Mouse (Mus musculus) CH12.LX (cell line): ENCODE measurements around the gene Prr36. TPM values are rescaled to one million over a fixed set of nuclear protein-coding genes. Genes with fewer than 3 reads are reported as not detected.

Experiments
- DNase-seq: peaks from one replicate; pipeline ENCODE4 v3.0.0-alpha.2; 2013; ENCODE audit errors: extremely low read depth
- H3K27ac ChIP-seq: 2 replicates; pipeline ENCODE4 v1.5.1; 2012; ENCODE audit warnings: low read depth, mild to moderate bottlenecking, control low read depth, moderate library complexity; ENCODE audit not compliant: insufficient read depth
- H3K27me3 ChIP-seq: replicated peaks from 2 replicates; pipeline ENCODE3; 2012; ENCODE audit warnings: inconsistent platforms
- H3K36me3 ChIP-seq, 2 experiments: replicated peaks in 1 of 2; 2 replicates each; pipeline versions ENCODE3 to v1.6.1; 2012; ENCODE audit warnings: inconsistent platforms in 1 of 2, low read length in 1 of 2, mild to moderate bottlenecking in 1 of 2, mixed read lengths in 1 of 2, moderate library complexity in 1 of 2; ENCODE audit not compliant: control insufficient read depth in 1 of 2, insufficient read depth in 1 of 2
- H3K4me1 ChIP-seq, 2 experiments: 2 replicates each; pipeline ENCODE4 v1.6.1; 2012; ENCODE audit warnings: inconsistent platforms in 1 of 2, moderate library complexity in 1 of 2; ENCODE audit not compliant: insufficient read depth in 2 of 2, control insufficient read depth in 1 of 2
- H3K4me2 ChIP-seq: 2 replicates; pipeline ENCODE4 v1.6.1; 2012; ENCODE audit warnings: low read depth, mild to moderate bottlenecking, control low read depth; ENCODE audit not compliant: poor library complexity, insufficient read depth, severe bottlenecking
- H3K4me3 ChIP-seq, 3 experiments: fragments of 150-350 bp in 1 of 3; sonication (generic) in 1 of 3; replicated peaks in 1 of 3; 2 replicates each; pipeline versions ENCODE3 to v1.5.1; 2011 to 2012; ENCODE audit warnings: low read depth in 2 of 3, low read length in 2 of 3, mild to moderate bottlenecking in 2 of 3, moderate library complexity in 2 of 3, control low read depth in 1 of 3, improper control_type of control experiment in 1 of 3, inconsistent platforms in 1 of 3, mixed read lengths in 1 of 3; ENCODE audit not compliant: poor library complexity in 1 of 3
- H3K79me2 ChIP-seq: replicated peaks from 2 replicates; pipeline ENCODE4 v1.6.1; 2012; ENCODE audit warnings: mild to moderate bottlenecking, moderate library complexity; ENCODE audit not compliant: control insufficient read depth, poor library complexity, insufficient read depth, severe bottlenecking; ENCODE audit errors: extremely low read depth
- H3K9ac ChIP-seq: 2 replicates; pipeline ENCODE4 v1.6.1; 2012; ENCODE audit warnings: low read depth, mild to moderate bottlenecking, control low read depth, moderate library complexity; ENCODE audit not compliant: insufficient read depth
- H3K9me3 ChIP-seq: replicated peaks from 2 replicates; pipeline ENCODE3; 2012; ENCODE audit warnings: low read length, inconsistent platforms, mixed read lengths
- BHLHE40 ChIP-seq: IDR thresholded peaks from 2 replicates; pipeline ENCODE4 v1.6.1; 2011; ENCODE audit warnings: mild to moderate bottlenecking, low read depth, low read length, improper control_type of control experiment
- CHD1 ChIP-seq: IDR thresholded peaks from 2 replicates; pipeline ENCODE4 v1.6.1; 2012; ENCODE audit warnings: low read depth, low read length, improper control_type of control experiment, inconsistent platforms
- CHD2 ChIP-seq: IDR thresholded peaks from 2 replicates; pipeline ENCODE4 v1.6.1; 2011; ENCODE audit warnings: low read length, improper control_type of control experiment
- CTCF ChIP-seq, 2 experiments: IDR thresholded peaks in 1 of 2; conservative IDR thresholded peaks in 1 of 2; 2 replicates each; pipeline ENCODE4 v1.5.1; 2011 to 2012; ENCODE audit warnings: low read depth in 2 of 2, low read length in 2 of 2, improper control_type of control experiment in 1 of 2, inconsistent platforms in 1 of 2, mild to moderate bottlenecking in 1 of 2, moderate library complexity in 1 of 2
- ELF1 ChIP-seq: IDR thresholded peaks from 2 replicates; pipeline ENCODE4 v1.6.1; 2014; ENCODE audit warnings: low read depth, mild to moderate bottlenecking, inconsistent platforms, low read length, improper control_type of control experiment
- ETS1 ChIP-seq: conservative IDR thresholded peaks from 2 replicates; pipeline ENCODE4 v1.6.1; 2012; ENCODE audit warnings: low read depth, mild to moderate bottlenecking, inconsistent platforms, low read length, improper control_type of control experiment, moderate library complexity
- GABPA ChIP-seq: IDR thresholded peaks from 2 replicates; pipeline ENCODE4 v1.6.1; 2012; ENCODE audit warnings: low read depth, low read length, improper control_type of control experiment, inconsistent platforms; ENCODE audit not compliant: insufficient replicate concordance
- JUN ChIP-seq: IDR thresholded peaks from 2 replicates; pipeline ENCODE4 v1.6.1; 2011; ENCODE audit warnings: low read depth, mild to moderate bottlenecking, low read length, improper control_type of control experiment, moderate library complexity; ENCODE audit not compliant: insufficient read depth
- JUND ChIP-seq: conservative IDR thresholded peaks from 2 replicates; pipeline ENCODE4 v1.6.1; 2011; ENCODE audit warnings: low read depth, low read length, improper control_type of control experiment
- MAZ ChIP-seq: IDR thresholded peaks from 2 replicates; pipeline ENCODE4 v1.6.1; 2012; ENCODE audit warnings: low read depth, mild to moderate bottlenecking, inconsistent platforms, low read length, improper control_type of control experiment, moderate library complexity
- MYC ChIP-seq: IDR thresholded peaks from 2 replicates; pipeline ENCODE4 v1.6.1; 2011; ENCODE audit warnings: low read depth, mild to moderate bottlenecking, improper control_type of control experiment, low read length
- POLR2A ChIP-seq: IDR thresholded peaks from 2 replicates; pipeline ENCODE4 v1.6.1; 2011; ENCODE audit warnings: low read depth, mild to moderate bottlenecking, improper control_type of control experiment, low read length
- POLR2AphosphoS2 ChIP-seq: IDR thresholded peaks from 2 replicates; pipeline ENCODE4 v1.6.1; 2011; ENCODE audit warnings: low read depth, low read length, improper control_type of control experiment
- RAD21 ChIP-seq: IDR thresholded peaks from 2 replicates; pipeline ENCODE4 v1.6.1; 2011; ENCODE audit warnings: low read depth, mild to moderate bottlenecking, low read length, improper control_type of control experiment, moderate library complexity
- RCOR1 ChIP-seq: conservative IDR thresholded peaks from 2 replicates; pipeline ENCODE4 v1.6.1; 2012; ENCODE audit warnings: low read depth, mild to moderate bottlenecking, inconsistent platforms, low read length, improper control_type of control experiment
- TBP ChIP-seq: conservative IDR thresholded peaks from 2 replicates; pipeline ENCODE4 v1.6.1; 2011; ENCODE audit warnings: low read depth, low read length, improper control_type of control experiment
- TCF12 ChIP-seq: IDR thresholded peaks from 2 replicates; pipeline ENCODE4 v1.6.1; 2014; ENCODE audit warnings: low read depth, mild to moderate bottlenecking, inconsistent platforms, low read length, improper control_type of control experiment
- UBTF ChIP-seq: IDR thresholded peaks from 2 replicates; pipeline ENCODE4 v1.6.1; 2012; ENCODE audit warnings: low read depth, mild to moderate bottlenecking, inconsistent platforms, low read length, improper control_type of control experiment, moderate library complexity
- ZC3H11A ChIP-seq: IDR thresholded peaks from 2 replicates; pipeline ENCODE4 v1.6.1; 2012; ENCODE audit warnings: low read depth, mild to moderate bottlenecking, inconsistent platforms, low read length, improper control_type of control experiment
- ZKSCAN1 ChIP-seq: IDR thresholded peaks from 2 replicates; pipeline ENCODE4 v1.6.1; 2012; ENCODE audit warnings: low read depth, inconsistent platforms, low read length, improper control_type of control experiment, borderline replicate concordance
- ZMIZ1 ChIP-seq: IDR thresholded peaks from 2 replicates; pipeline ENCODE4 v1.6.1; 2012; ENCODE audit warnings: low read depth, mild to moderate bottlenecking, inconsistent platforms, low read length, improper control_type of control experiment
- ZNF384 ChIP-seq: IDR thresholded peaks from 2 replicates; pipeline ENCODE4 v1.6.1; 2012; ENCODE audit warnings: low read depth, low read length, improper control_type of control experiment, inconsistent platforms
- dilution Hi-C: fragments of 300-500 bp; cut with MboI; formaldehyde crosslinking; loops from 2 replicates; pipeline ENCODE4 v1.14.3; 2020; ENCODE audit warnings: low sequenced_read_pairs; ENCODE audit not compliant: extremely low pct_unique_long_range_greater_than_20kb, extremely low pct_ligation_motif_present
- in situ Hi-C: fragments of 300-500 bp; cut with MboI; formaldehyde crosslinking; loops from 3 replicates; pipeline ENCODE4 v1.14.3; 2019; ENCODE audit warnings: low sequenced_read_pairs, low pct_ligation_motif_present, low pct_unique_long_range_greater_than_20kb, mixed read lengths
- polyA plus RNA-seq: library from polyadenylated mRNA; unstranded; fragments of >175 nt; gene quantifications from 2 replicates; pipeline ENCODE4 v1.2.1, GENCODE M21; 2012; ENCODE audit warnings: low read depth; ENCODE audit not compliant: insufficient read length
- total RNA-seq, 2 experiments: library from RNA; depleted of rRNA; stranded (reverse); fragments of 300-350 nt in 1 of 2; fragments of >200 nt in 1 of 2; gene quantifications; 2 replicates each; pipeline ENCODE4 v1.2.3; 2012 to 2014

Prr36 gene
- total and polyA plus RNA-seq, 3 experiments: 0.05 to 0.59 (median 0.13) TPM

DNA sequence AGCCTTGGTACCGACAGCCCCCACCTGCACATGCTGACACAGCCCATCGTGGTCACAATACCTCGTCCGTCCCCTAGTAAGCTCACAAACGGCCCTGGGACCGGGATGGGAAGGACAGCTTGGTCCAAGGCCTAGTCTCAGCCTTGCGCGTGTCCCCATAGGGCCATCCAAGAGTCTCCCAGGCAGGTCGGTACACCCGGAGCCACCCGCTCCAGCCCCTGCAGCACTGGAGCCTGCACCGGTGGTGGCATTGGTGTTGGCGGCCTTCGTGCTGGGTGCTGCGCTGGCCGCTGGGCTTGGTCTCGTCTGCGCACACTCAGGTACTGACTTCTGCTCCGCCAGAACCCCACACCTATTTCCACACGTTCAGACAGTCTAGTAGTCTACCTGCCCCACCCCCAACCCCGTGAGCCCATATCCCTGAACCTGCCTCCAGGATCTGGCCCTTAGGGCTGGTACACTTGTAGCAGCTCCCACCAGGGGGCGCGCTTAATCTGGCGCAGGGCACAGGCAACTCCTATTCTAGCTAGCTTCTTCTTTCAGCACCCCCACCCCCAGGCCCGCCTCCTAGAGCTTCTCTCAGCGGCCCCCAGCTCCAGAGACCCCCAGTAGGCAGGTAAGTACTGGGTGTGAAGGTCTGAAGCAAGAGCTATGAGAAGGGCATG, 33.2 kb upstream of the Prr36 start (continued):
- no peak for TF ChIP-seq ZC3H11A
- peak; percentile 55; the same call in 1 of the 2 replicates for TF ChIP-seq MAZ
- TF ChIP-seq UBTF: no peak
- no peak for TF ChIP-seq POLR2A
- peak; percentile 72 for TF ChIP-seq CHD2
- no peak for TF ChIP-seq GABPA
- TF ChIP-seq CTCF (conservative IDR thresholded peaks at IDR 0.05 in 1 of 2, IDR thresholded peaks at IDR 0.05 in 1 of 2; ENCODE audit: low read depth in 2 of 2, low read length in 2 of 2): peak; percentile 33 to 79; a peak in 3 of 4 replicates
- no peak for TF ChIP-seq ETS1
- 0 out of 2 replicates have a peak, but pooled peaks have one; percentile 13 for TF ChIP-seq ELF1
- TF ChIP-seq ZNF384: no peak
- TF ChIP-seq JUND: no peak

- dilution Hi-C loops (no loop called here), in situ Hi-C loops (no loop called here)
- Histone ChIP-seq H3K27ac (no peak overlapping the region), H3K36me3 (peaks cover 53 to 71% of the 10 kb centered on the region in 2 experiments), H3K9me3 (no peaks in the 10 kb centered on the region), H3K79me2 (no peaks in the 10 kb centered on the region), H3K4me3 (no peak overlapping the region), H3K4me1 (peaks cover 9 to 13% of the 10 kb centered on the region in 2 experiments), H3K27me3 (no peaks in the 10 kb centered on the region), H3K9ac (no peak overlapping the region), H3K4me2 (no peak overlapping the region)
- no peak for DNase-seq
- no peak for TF ChIP-seq CHD1
- no peak for TF ChIP-seq RAD21
- TF ChIP-seq POLR2AphosphoS2: no peak
- TF ChIP-seq JUN: no peak
- no peak for TF ChIP-seq TBP
- no peak for TF ChIP-seq CTCF (conservative IDR thresholded peaks at IDR 0.05 in 1 of 2, IDR thresholded peaks at IDR 0.05 in 1 of 2; ENCODE audit: low read depth in 2 of 2, low read length in 2 of 2)
- TF ChIP-seq BHLHE40: no peak
- TF ChIP-seq RCOR1: no peak
- TF ChIP-seq ZKSCAN1: no peak
- TF ChIP-seq TCF12: no peak
- no peak for TF ChIP-seq ZMIZ1
- no peak for TF ChIP-seq MYC
- TF ChIP-seq GABPA: no peak
Observed at GRCm38 (mm10) chr8:4249213-4249612, 32.0 kb upstream of the Prr36 start.
